Mouse (Mus musculus): Measurements from ENCODE around the gene Traf7. TPM values are rescaled to one million over a fixed set of nuclear protein-coding genes. Genes with fewer than 3 reads are reported as not detected.

The Traf7 gene
- total RNA-seq, 1 experiment from 2014 or later, result 85.4 TPM

DNA sequence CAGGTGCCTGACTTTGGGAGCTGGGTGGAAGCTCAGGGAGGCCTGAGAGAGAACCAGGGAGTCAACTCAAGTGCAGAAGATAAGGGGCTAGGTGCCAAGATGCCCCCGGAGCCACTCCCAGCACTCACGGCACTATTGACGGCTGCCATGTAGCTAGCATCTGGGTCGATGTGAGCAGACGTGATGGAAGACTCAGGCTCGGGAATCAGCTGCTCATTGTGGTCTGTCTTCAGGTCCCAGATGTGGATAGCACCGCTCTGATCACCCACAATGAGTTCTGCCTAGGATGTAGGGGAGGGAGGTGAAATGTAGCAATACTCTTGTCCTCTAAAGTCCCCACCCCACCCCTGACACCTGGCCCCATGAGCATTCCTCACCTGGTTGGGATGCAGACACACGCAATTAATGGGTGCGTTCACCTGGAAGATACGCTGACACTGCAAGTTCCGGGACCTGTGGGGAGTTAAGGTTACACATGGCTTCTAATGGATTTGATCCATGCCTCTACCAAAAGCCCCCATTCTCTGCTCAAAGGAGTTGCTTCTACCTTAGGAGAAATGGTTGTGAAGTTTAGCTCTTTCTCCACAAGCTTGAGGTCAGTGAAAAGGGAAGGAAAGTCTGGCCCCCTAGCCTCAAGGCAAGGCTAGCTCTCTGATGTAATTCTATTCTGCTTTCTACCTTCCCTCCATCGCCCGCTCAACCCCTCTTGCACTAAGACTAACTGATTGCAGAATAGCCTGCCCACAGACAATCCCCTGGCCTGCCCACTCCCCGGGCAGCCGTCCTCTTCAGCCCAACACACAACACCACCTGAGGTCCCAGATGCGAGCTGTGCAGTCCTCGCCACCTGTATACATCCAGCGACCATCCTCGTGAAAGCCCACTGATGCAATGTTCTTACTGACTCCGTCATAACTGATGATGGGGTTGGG lies 50.4 kb downstream of the Traf7 start:
- DNase-seq, result no peak

DNA sequence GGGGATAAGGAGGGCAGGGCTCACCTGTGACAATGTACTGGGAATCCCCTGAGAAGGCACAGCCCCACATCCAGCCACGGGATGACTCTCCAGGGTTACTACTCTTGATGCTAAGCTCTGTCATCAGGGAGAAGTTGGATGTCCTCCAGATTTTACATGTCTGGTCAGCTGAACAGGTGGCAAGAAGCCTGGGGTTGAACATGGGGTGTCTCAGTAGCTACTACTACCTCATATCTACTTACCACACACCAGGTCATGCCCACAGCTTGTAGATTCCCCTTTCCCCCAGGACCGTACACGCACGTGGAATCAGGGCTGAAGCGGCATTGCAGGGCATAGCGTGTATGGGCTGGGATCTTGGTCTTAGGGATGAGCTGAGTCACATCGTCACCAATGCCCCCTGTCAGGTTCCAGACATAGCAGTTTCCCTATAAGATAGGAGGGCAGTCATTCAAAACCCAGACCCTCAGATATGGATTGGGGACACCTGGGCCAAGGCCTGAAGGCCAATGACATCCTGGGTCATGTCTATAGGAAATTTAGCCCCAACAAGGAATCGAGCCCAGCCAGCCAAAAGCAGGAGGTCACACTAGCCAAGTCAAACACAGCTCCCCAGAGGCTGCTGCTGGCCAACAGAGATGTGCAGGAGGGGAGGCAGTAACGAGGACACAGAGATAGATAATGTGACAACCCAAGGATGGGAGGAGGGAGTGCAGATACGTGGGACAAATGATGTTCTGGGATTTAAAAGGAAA lies 51.5 kb downstream of the Traf7 start:
- no peak for DNase-seq

DNA sequence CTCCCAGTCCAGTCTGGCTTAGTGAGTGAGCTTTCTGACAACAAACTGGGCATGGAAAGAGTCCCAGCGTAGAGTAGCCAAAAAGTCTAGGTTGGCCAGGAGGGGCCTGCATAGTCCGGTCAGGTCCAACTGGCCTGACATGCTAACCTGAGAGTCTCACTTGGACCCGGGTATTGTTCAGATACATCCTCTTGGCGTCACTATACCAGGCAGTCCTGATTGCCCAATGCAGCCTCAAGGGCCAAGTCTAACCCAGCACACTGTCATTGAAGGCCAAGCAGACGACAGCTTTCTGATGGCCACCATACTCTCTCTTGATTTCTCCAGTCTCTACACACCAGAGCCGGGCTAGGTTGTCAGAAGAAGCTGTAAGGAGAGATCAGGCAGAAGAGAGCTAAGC lies 52.2 kb downstream of the Traf7 start:
- DNase-seq, result no peak

- no peak for DNase-seq
Observed at GRCm38 (mm10) chr17:24474557-24474956, 53.2 kb downstream of the Traf7 start.

- no peak for DNase-seq
Observed at GRCm38 (mm10) chr17:24473612-24474275, 54.0 kb downstream of the Traf7 start, which contains the start of gene Bricd5. TSS of gene Bricd5 (plus strand) at chr17:24473884.

GRCm38 (mm10) chr17:24472512-24472911 lies 55.2 kb downstream of the Traf7 start:
- peak; percentile 88 for DNase-seq

GRCm38 (mm10) chr17:24470701-24471527 lies 56.8 kb downstream of the Traf7 start:
- DNase-seq, result peak; percentile 67

GRCm38 (mm10) chr17:24469910-24470602 lies 57.7 kb downstream of the Traf7 start, which contains the start of the genes E4f1 and Pgp:
TSS of gene E4f1 (minus strand) at chr17:24470313.
TSS of gene Pgp (plus strand) at chr17:24470392.
- DNase-seq, result peak; percentile 99

GRCm38 (mm10) chr17:24469336-24469909 lies 58.3 kb downstream of the Traf7 start:
- no peak for DNase-seq

- DNase-seq, result no peak
Observed at GRCm38 (mm10) chr17:24468636-24469246, 59.0 kb downstream of the Traf7 start.

- no peak for DNase-seq
Observed at GRCm38 (mm10) chr17:24463374-24464133, 64.2 kb downstream of the Traf7 start.

DNA sequence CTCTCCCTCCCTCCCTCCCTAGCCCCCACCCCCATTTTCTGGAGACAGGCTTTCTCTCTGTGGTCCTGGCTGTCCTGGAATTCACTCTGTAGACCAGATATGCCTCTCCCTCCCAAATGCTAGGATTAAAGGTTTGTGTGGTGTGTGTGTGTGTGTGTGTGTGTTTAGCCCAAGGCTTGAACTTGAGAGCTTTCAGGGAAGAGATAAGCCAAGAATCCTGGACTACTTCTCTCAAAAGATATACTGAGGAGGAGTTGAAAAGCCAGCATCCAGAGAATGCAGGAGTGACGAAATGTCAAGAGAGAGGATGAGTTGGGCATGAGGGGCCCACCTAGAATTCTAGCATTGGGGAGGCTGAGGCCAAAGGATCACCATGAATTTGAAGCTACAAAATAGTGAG lies 64.8 kb downstream of the Traf7 start:
- no peak for DNase-seq

DNA sequence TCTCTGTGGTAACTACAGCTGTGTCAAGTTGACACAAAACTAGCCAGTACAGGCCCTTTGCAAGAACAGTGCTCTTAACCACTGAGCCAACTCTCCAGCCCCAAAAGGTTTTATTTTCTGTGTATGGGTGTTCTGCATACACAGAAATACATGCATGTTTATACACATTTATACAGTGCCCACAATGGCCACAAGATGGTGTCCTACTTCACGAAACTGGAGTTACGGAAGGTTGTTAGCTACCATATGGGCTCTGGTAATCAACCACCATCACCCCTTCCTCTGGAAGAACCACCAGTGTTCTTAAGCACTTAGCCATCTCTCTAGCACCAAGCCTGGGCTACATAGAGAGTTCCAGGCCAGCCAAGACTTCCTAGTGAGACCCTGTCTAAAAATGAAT lies 66.2 kb downstream of the Traf7 start:
- peak; percentile 46 for DNase-seq

Other genes starting within 250 kb of the Traf7 start
- gene Abca17, start 176.9 kb downstream of the Traf7 start, total RNA-seq (2021), result 0.11 TPM in 1 of 2 replicates, not detected in the other
- gene Abca3, start 176.0 kb downstream of the Traf7 start, total RNA-seq (2021), result 24.4 and 25.2 TPM in 2 replicates
- 78.8 and 84.9 TPM in 2 replicates for gene Rnps1, start 113.4 kb downstream of the Traf7 start, total RNA-seq (2021)
- gene Eci1, start 101.3 kb downstream of the Traf7 start, total RNA-seq (2021), result 505 and 573 TPM in 2 replicates
- 1.8 and 2.5 TPM in 2 replicates for gene Dnase1l2, start 84.8 kb downstream of the Traf7 start, total RNA-seq (2021)
- 16.2 and 19.4 TPM in 2 replicates for gene E4f1, start 57.6 kb downstream of the Traf7 start, total RNA-seq (2021)
- gene Pgp, start 57.5 kb downstream of the Traf7 start, total RNA-seq (2021), result 55.8 and 59.0 TPM in 2 replicates
- gene Bricd5, start 54.1 kb downstream of the Traf7 start, total RNA-seq (2021), result 0.75 TPM in 1 of 2 replicates, not detected in the other
- gene Mlst8, start 48.9 kb downstream of the Traf7 start, total RNA-seq (2021), result 19.5 and 23.3 TPM in 2 replicates
- 14.8 and 16.1 TPM in 2 replicates for gene Caskin1, start 39.3 kb downstream of the Traf7 start, total RNA-seq (2021)
- 1.1 and 1.8 TPM in 2 replicates for gene Rab26, start 6.3 kb upstream of the Traf7 start, total RNA-seq (2021)
- 42.2 and 44.3 TPM in 2 replicates for gene Pkd1, start 21.9 kb upstream of the Traf7 start, total RNA-seq (2021)
- 100 and 110 TPM in 2 replicates for gene Tsc2, start 104.7 kb upstream of the Traf7 start, total RNA-seq (2021)
- 7.2 and 7.7 TPM in 2 replicates for gene Nthl1, start 104.7 kb upstream of the Traf7 start, total RNA-seq (2021)
- gene Slc9a3r2, start 122.4 kb upstream of the Traf7 start, total RNA-seq (2021), result 90.2 and 99.1 TPM in 2 replicates
- not detected in 2 replicates for gene Npw, start 130.5 kb upstream of the Traf7 start, total RNA-seq (2021)
- 44.5 and 47.4 TPM in 2 replicates for gene Zfp598, start 141.7 kb upstream of the Traf7 start, total RNA-seq (2021)
- gene Syngr3, start 162.0 kb upstream of the Traf7 start, total RNA-seq (2021), result 1.8 and 5.7 TPM in 2 replicates
- 36.0 and 39.3 TPM in 2 replicates for gene Gfer, start 168.2 kb upstream of the Traf7 start, total RNA-seq (2021)
- 3.6 and 5.7 TPM in 2 replicates for gene Noxo1, start 168.3 kb upstream of the Traf7 start, total RNA-seq (2021)
- gene Tbl3, start 179.7 kb upstream of the Traf7 start, total RNA-seq (2021), result 35.8 and 41.2 TPM in 2 replicates
- not detected in 2 replicates for gene Rnf151, start 190.1 kb upstream of the Traf7 start, total RNA-seq (2021)
- 702 and 762 TPM in 2 replicates for gene Rps2, start 190.2 kb upstream of the Traf7 start, total RNA-seq (2021)
- 418 and 458 TPM in 2 replicates for gene Ndufb10, start 196.5 kb upstream of the Traf7 start, total RNA-seq (2021)
- 0.53 TPM in 1 of 2 replicates, not detected in the other for gene Rpl3l, start 199.9 kb upstream of the Traf7 start, total RNA-seq (2021)
- 73.2 and 98.3 TPM in 2 replicates for gene Msrb1, start 208.7 kb upstream of the Traf7 start, total RNA-seq (2021)
- 2.0 and 2.4 TPM in 2 replicates for gene Hs3st6, start 225.1 kb upstream of the Traf7 start, total RNA-seq (2021)